30 mouse cellular contexts compared by ENCODE assay signal in the genomic region with DNA sequence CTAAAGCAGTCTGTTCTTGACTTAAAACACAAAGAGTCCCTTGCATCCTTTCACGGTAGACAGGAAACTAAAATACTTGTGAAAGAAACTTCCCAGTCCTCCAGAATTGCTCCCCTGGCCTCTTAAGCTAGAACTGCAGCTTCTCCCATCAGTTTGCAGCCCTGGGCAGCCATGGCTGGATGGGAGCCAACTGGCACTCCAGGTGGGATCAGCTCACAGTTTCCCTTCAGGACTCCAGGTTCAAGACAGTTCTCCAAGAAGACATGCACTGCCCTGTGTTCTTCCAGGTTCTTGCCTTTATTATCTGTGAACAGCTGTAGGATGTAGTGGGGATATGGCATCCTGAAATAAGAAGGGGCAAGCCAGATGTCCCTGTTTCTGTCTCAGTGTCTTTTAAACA. TPM values are rescaled to one million over a fixed set of nuclear protein-coding genes. Genes with fewer than 3 reads are reported as not detected.
DNase-seq lines count a peak whose midpoint lies in the region; ATAC-seq and TF ChIP-seq lines count a peak whose summit lies in the region.
"Had no signal": no experiment of that assay in that cellular context is flagged by ENCODE, and none has a peak within 500 bp of the region (broad histone marks: within the 10 kb centered on the region; RNA-seq: fewer than 3 reads in every experiment).

No protein-coding gene starts in this region.

- no peak for TF ChIP-seq CTCF in lung, embryonic 14.5 days (IDR thresholded peaks at IDR 0.05; ENCODE audit: low read depth)
- no peak for TF ChIP-seq CTCF in lung, postnatal 0 days (IDR thresholded peaks at IDR 0.05)

- intact Hi-C loops in heart, postnatal 36 days (cut with DNase I), result no loop called here

- H3K4me1 ChIP-seq in lung, embryonic 14.5 days (ENCODE audit: insufficient read depth), result no peaks in the 10 kb centered on the region
- no peaks in the 10 kb centered on the region for H3K4me1 ChIP-seq in lung, postnatal 0 days (ENCODE audit: insufficient read depth, low read depth, low read length)
- H3K4me1 ChIP-seq: kidney, embryonic 15.5 days; midbrain, embryonic 10.5 days; midbrain, embryonic 15.5 days had no signal

- H3K36me3 ChIP-seq in lung, embryonic 14.5 days (ENCODE audit: insufficient read depth), result 0 out of 2 replicates have a peak, but pooled peaks cover 4% of the 10 kb centered on the region
- H3K36me3 ChIP-seq in lung, postnatal 0 days (ENCODE audit: insufficient read depth, low read length), result no peaks in the 10 kb centered on the region
- H3K36me3 ChIP-seq: kidney, embryonic 15.5 days; midbrain, embryonic 10.5 days; midbrain, embryonic 15.5 days; neural tube, embryonic 15.5 days had no signal

- DNase-seq in adrenal gland, postnatal 14 days, result peak; percentile 10
- DNase-seq in adrenal gland, postnatal 10 days, result no peak
- DNase-seq in heart, adult 11 months, result peak; percentile 85
- DNase-seq in heart, adult 18-20 months, result no peak
- DNase-seq in heart, postnatal 4 days, result peak; percentile 42
- DNase-seq in heart, postnatal 36 days, result no peak
- DNase-seq in lung, embryonic 14.5 days, result peak; percentile 19
- DNase-seq in lung, postnatal 0 days (ENCODE audit: low spot score), result no peak
- DNase-seq: adrenal gland, adult 2 months; cerebellum, adult 9-10 months; gastrocnemius, adult 2 months; kidney, adult 18-20 months; layer of hippocampus, postnatal 36 days; liver; lung, adult 2 months; retina, postnatal 1 day; right cerebral cortex, postnatal 14 days; thymus, postnatal 14 days had no signal

- no peak for TF ChIP-seq EP300 in lung, postnatal 0 days (IDR thresholded peaks at IDR 0.05)

- ATAC-seq in lung, embryonic 14.5 days (ENCODE audit: insufficient read depth), result no peak
- no peak for ATAC-seq in lung, postnatal 0 days
- ATAC-seq: activated CD4-positive, CD25-positive, alpha-beta regulatory T cell, adult 4 months; forebrain, embryonic 16.5 days; inflammation-experienced regulatory T-cells, adult 6 months; midbrain, embryonic 15.5 days had no signal

- no peaks in the 10 kb centered on the region for H3K27me3 ChIP-seq in lung, embryonic 14.5 days (ENCODE audit: insufficient read depth, low read length)
- H3K27me3 ChIP-seq in lung, postnatal 0 days (replicated peaks; ENCODE audit: insufficient read depth, low read length), result no peaks in the 10 kb centered on the region
- H3K27me3 ChIP-seq: CH12.LX; kidney, embryonic 15.5 days; midbrain, embryonic 15.5 days; neural tube, embryonic 15.5 days had no signal

- no peak overlapping the region for H3K4me2 ChIP-seq in lung, embryonic 14.5 days
- H3K4me2 ChIP-seq in lung, postnatal 0 days (replicated peaks; ENCODE audit: low read depth, low read length), result no peak overlapping the region
- H3K4me2 ChIP-seq: hindbrain, embryonic 14.5 days; kidney, embryonic 15.5 days; midbrain, embryonic 15.5 days; neural tube, embryonic 15.5 days had no signal

- 23% methylated on average over 1 of the region's 1 CpGs for WGBS in lung, embryonic 14.5 days
- 12% methylated on average over 1 of the region's 1 CpGs for WGBS in lung, postnatal 0 days

- H3K9me3 ChIP-seq in lung, embryonic 14.5 days (ENCODE audit: low read depth, low read length), result no peaks in the 10 kb centered on the region
- no peaks in the 10 kb centered on the region for H3K9me3 ChIP-seq in lung, postnatal 0 days (ENCODE audit: low read length)
- H3K9me3 ChIP-seq: kidney, embryonic 15.5 days; midbrain, embryonic 10.5 days; midbrain, embryonic 15.5 days; neural tube, embryonic 15.5 days had no signal

- no peak overlapping the region for H3K4me3 ChIP-seq in lung, embryonic 14.5 days (ENCODE audit: low read depth, low read length)
- H3K4me3 ChIP-seq in lung, postnatal 0 days (ENCODE audit: low read depth, low read length), result no peak overlapping the region
- H3K4me3 ChIP-seq: erythroblast, embryonic 14.5 days; gastrocnemius, adult 2 months; kidney, embryonic 15.5 days; midbrain, embryonic 10.5 days; midbrain, embryonic 15.5 days; neural tube, embryonic 15.5 days had no signal

- H3K27ac ChIP-seq in lung, embryonic 14.5 days (ENCODE audit: low read depth), result no peak overlapping the region
- H3K27ac ChIP-seq in lung, postnatal 0 days (ENCODE audit: low read length), result no peak overlapping the region
- H3K27ac ChIP-seq: gastrocnemius, adult 2 months; hindbrain, embryonic 14.5 days; kidney, embryonic 15.5 days; liver, embryonic 14.5 days; midbrain, embryonic 10.5 days; midbrain, embryonic 15.5 days; neural tube, embryonic 15.5 days had no signal

- H3K9ac ChIP-seq in lung, embryonic 14.5 days, result no peak overlapping the region
- no peak overlapping the region for H3K9ac ChIP-seq in lung, postnatal 0 days (replicated peaks; ENCODE audit: low read depth)
- H3K9ac ChIP-seq: hindbrain, embryonic 14.5 days; kidney, embryonic 15.5 days; liver, embryonic 14.5 days; midbrain, embryonic 15.5 days; neural tube, embryonic 15.5 days had no signal

RNA-seq across cellular contexts. Expression of a gene that starts 45.8 kb away (rescaled TPM):
- total RNA-seq in adrenal gland, postnatal 14 days (2021), result 9.9 and 11.2 TPM in 2 replicates
- 10 to 100 TPM in 1 of 2 experiments, 1 to 10 TPM in 1; 9.2 to 14.1 TPM for total RNA-seq in adrenal gland, postnatal 10 days (2021)
- 1 to 10 TPM; 2.3 to 2.5 TPM for total RNA-seq in heart, adult 18-20 months (2021)
- 10 to 100 TPM in 1 of 2 experiments, 1 to 10 TPM in 1; 8.6 to 11.5 TPM for total RNA-seq in heart, postnatal 4 days (2021)
- total RNA-seq in heart, postnatal 36 days (2021), result 1 to 10 TPM; 3.0 to 3.1 TPM
- polyA plus RNA-seq in lung, embryonic 14.5 days (2014; fragmentation: Nextera tagmentation; extraction: Ambion mirVana), result 21.5 and 23.5 TPM in 2 replicates
- 7.5 and 9.5 TPM in 2 replicates for polyA plus RNA-seq in lung, postnatal 0 days (2015; fragmentation: Nextera tagmentation; extraction: Ambion mirVana)
- total RNA-seq: CH12.LX; megakaryocyte progenitor cell, adult 5-6 weeks had no signal
- polyA plus RNA-seq: erythroblast, embryonic 14.5 days had no signal

Comparison
In these comparisons a context has a peak if more than half of its experiments do, and no peak if none do; other contexts are left out.
1. DNase-seq: peak in adrenal gland, postnatal 14 days (single experiment), heart, adult 11 months (single experiment), heart, postnatal 4 days (single experiment) and lung, embryonic 14.5 days (single experiment); none in adrenal gland, postnatal 10 days (single experiment), heart, adult 18-20 months (0 of 2), heart, postnatal 36 days (0 of 2) and lung, postnatal 0 days (single experiment).